ENCODE assay signal across 9 mouse cellular contexts in genomic region chr3:84228203-84228870, GRCm38 (mm10). TPM values are rescaled to one million over a fixed set of nuclear protein-coding genes. Genes with fewer than 3 reads are reported as not detected.
DNase-seq lines count a peak whose midpoint lies in the region; ATAC-seq and TF ChIP-seq lines count a peak whose summit lies in the region.
"Had no signal": no experiment of that assay in that cellular context is flagged by ENCODE, and none has a peak within 500 bp of the region (broad histone marks: within the 10 kb centered on the region; RNA-seq: fewer than 3 reads in every experiment).

No protein-coding gene starts in this region.

- peak overlapping the region; percentile 46 for H3K4me3 ChIP-seq in intestine, embryonic 16.5 days (ENCODE audit: low read length)
- H3K4me3 ChIP-seq in lung, embryonic 14.5 days (ENCODE audit: low read depth, low read length) = peak overlapping the region; percentile 43

- TF ChIP-seq CTCF in lung, embryonic 14.5 days (IDR thresholded peaks at IDR 0.05; ENCODE audit: low read depth) = peak; percentile 51

- peak; percentile 79 for ATAC-seq in intestine, embryonic 16.5 days
- ATAC-seq in lung, embryonic 14.5 days (ENCODE audit: insufficient read depth) = peak; percentile 86
- peak; percentile 94 for ATAC-seq in neutrophil, adult 5-6 weeks (ENCODE audit: extremely low read depth, insufficient number of reproducible peaks, low FRiP score, poor library complexity, severe bottlenecking)

- H3K27ac ChIP-seq in intestine, embryonic 16.5 days (ENCODE audit: low read length) = peak overlapping the region; percentile 62; the same call in 1 of the 2 replicates
- peak overlapping the region; percentile 91 for H3K27ac ChIP-seq in lung, embryonic 14.5 days (ENCODE audit: low read depth)

- no peaks in the 10 kb centered on the region for H3K9me3 ChIP-seq in intestine, embryonic 16.5 days (ENCODE audit: control insufficient read depth, low read length)
- no peaks in the 10 kb centered on the region for H3K9me3 ChIP-seq in lung, embryonic 14.5 days (ENCODE audit: low read depth, low read length)

- peak overlapping the region; percentile 78 for H3K4me2 ChIP-seq in intestine, embryonic 16.5 days (ENCODE audit: low read depth, low read length)
- H3K4me2 ChIP-seq in lung, embryonic 14.5 days = peak overlapping the region; percentile 90

- H3K27me3 ChIP-seq in intestine, embryonic 16.5 days (replicated peaks; ENCODE audit: control insufficient read depth, insufficient read depth, low read length) = no peaks in the 10 kb centered on the region
- H3K27me3 ChIP-seq in lung, embryonic 14.5 days (ENCODE audit: insufficient read depth, low read length) = no peaks in the 10 kb centered on the region

- peaks cover 13% of the 10 kb centered on the region for H3K4me1 ChIP-seq in intestine, embryonic 16.5 days (ENCODE audit: control insufficient read depth, insufficient read depth, low read length)
- 0 out of 2 replicates have a peak, but pooled peaks cover 8% of the 10 kb centered on the region for H3K4me1 ChIP-seq in lung, embryonic 14.5 days (ENCODE audit: insufficient read depth)

- no peaks in the 10 kb centered on the region for H3K36me3 ChIP-seq in intestine, embryonic 16.5 days (ENCODE audit: control insufficient read depth, insufficient read depth, low read length)
- H3K36me3 ChIP-seq in lung, embryonic 14.5 days (ENCODE audit: insufficient read depth) = no peaks in the 10 kb centered on the region

- 2% methylated on average over 18 of the region's 18 CpGs for WGBS in intestine, embryonic 16.5 days
- WGBS in lung, embryonic 14.5 days = under 1% methylated on average over 18 of the region's 18 CpGs

- DNase-seq in urinary bladder, postnatal 14 days (ENCODE audit: low spot score) = peak; percentile 50
- DNase-seq in urinary bladder, postnatal 10 days (ENCODE audit: low spot score) = no peak
- DNase-seq in cerebellum, adult 9-10 months = peak; percentile 53
- DNase-seq in gastrocnemius, postnatal 25 days = peak; percentile 28
- peak; percentile 95 for DNase-seq in lung, embryonic 14.5 days
- DNase-seq in layer of hippocampus, adult 9-11 months = no peak

- H3K9ac ChIP-seq in intestine, embryonic 16.5 days (ENCODE audit: low read depth, low read length) = peak overlapping the region; percentile 51
- peak overlapping the region; percentile 58 for H3K9ac ChIP-seq in lung, embryonic 14.5 days

RNA-seq across cellular contexts. Expression of gene Gm6525, which starts 54.4 kb away (rescaled TPM):
- not detected for total RNA-seq in gastrocnemius, postnatal 25 days (2021)
- 1.2 and 1.4 TPM in 2 replicates for polyA plus RNA-seq in intestine, embryonic 16.5 days (2015; fragmentation: Nextera tagmentation; extraction: Ambion mirVana)
- 1.2 and 1.6 TPM in 2 replicates for polyA plus RNA-seq in lung, embryonic 14.5 days (2014; fragmentation: Nextera tagmentation; extraction: Ambion mirVana)
- total RNA-seq in neutrophil, adult 5-6 weeks (2017) = not detected in 2 replicates
- polyA plus RNA-seq: gonadal fat pad, adult 2 months had no signal

Comparison
In these comparisons a context has a peak if more than half of its experiments do, and no peak if none do; other contexts are left out.
1. DNase-seq: peak in urinary bladder, postnatal 14 days (single experiment), cerebellum, adult 9-10 months (single experiment), gastrocnemius, postnatal 25 days (single experiment) and lung, embryonic 14.5 days (single experiment); none in urinary bladder, postnatal 10 days (single experiment) and layer of hippocampus, adult 9-11 months (single experiment).
2. Peak in every context shown above with its lines, with median percentiles within 50 percentile points of each other: ATAC-seq.